Mouse (Mus musculus) liver, embryonic 15.5 days (tissue): Measurements from ENCODE around the gene Mpv17. TPM values are rescaled to one million over a fixed set of nuclear protein-coding genes. Genes with fewer than 3 reads are reported as not detected.
A peak's percentile ranks its signal among the peaks of the same experiment; 100 is the strongest.

Experiments used
- ATAC-seq: fragments of 200-750 bp; cut with Nextera tagmentation; 2 replicates; pipeline ENCODE4 v1.8.0; 2017; ENCODE audit warnings: moderate number of reproducible peaks, mild to moderate bottlenecking, moderate library complexity; ENCODE audit not compliant: insufficient read depth
- H3K27ac ChIP-seq: fragments of 300-500 bp; sonication (generic); replicated peaks from 2 replicates; pipeline ENCODE4 v1.5.1; 2015; ENCODE audit warnings: mild to moderate bottlenecking, inconsistent platforms
- H3K27me3 ChIP-seq: fragments of 300-500 bp; sonication (generic); 2 replicates; pipeline ENCODE4 v1.6.1; 2015; ENCODE audit warnings: mild to moderate bottlenecking, inconsistent platforms
- H3K36me3 ChIP-seq: fragments of 300-500 bp; sonication (generic); replicated peaks from 2 replicates; pipeline ENCODE4 v1.6.1; 2015; ENCODE audit warnings: moderate library complexity, mild to moderate bottlenecking, inconsistent platforms
- H3K4me1 ChIP-seq: fragments of 300-500 bp; sonication (generic); replicated peaks from 2 replicates; pipeline ENCODE4 v1.6.1; 2015; ENCODE audit warnings: inconsistent platforms
- H3K4me2 ChIP-seq: fragments of 300-500 bp; sonication (generic); 2 replicates; pipeline ENCODE4 v1.6.1; 2015; ENCODE audit warnings: moderate library complexity, mild to moderate bottlenecking, inconsistent platforms
- H3K4me3 ChIP-seq: fragments of 300-500 bp; sonication (generic); replicated peaks from 2 replicates; pipeline ENCODE4 v1.5.1; 2015; ENCODE audit warnings: mild to moderate bottlenecking, inconsistent platforms
- H3K9ac ChIP-seq: fragments of 300-500 bp; sonication (generic); 2 replicates; pipeline ENCODE4 v1.6.1; 2015; ENCODE audit warnings: moderate library complexity, mild to moderate bottlenecking, inconsistent platforms
- H3K9me3 ChIP-seq: fragments of 300-500 bp; sonication (generic); replicated peaks from 2 replicates; pipeline ENCODE4 v1.6.1; 2016; ENCODE audit warnings: inconsistent platforms
- WGBS: fragments of 180-500 bp; shearing (Covaris S2); methylation state at CpG from one replicate; pipeline ENCODE4 v1.1.7; 2015; ENCODE audit warnings: mixed read lengths; ENCODE audit not compliant: insufficient replicate concordance; 5-methylcytosine and 5-hydroxymethylcytosine counted together
- polyA plus RNA-seq: library from polyadenylated mRNA; unstranded; fragments of >200 nt; fragmentation: Nextera tagmentation; extraction: Ambion mirVana; gene quantifications from 2 replicates; pipeline ENCODE4 v1.2.1, GENCODE M21; 2015

Gene Mpv17
- polyA plus RNA-seq, 1 experiment from 2014 or later = 18.8 TPM

DNA sequence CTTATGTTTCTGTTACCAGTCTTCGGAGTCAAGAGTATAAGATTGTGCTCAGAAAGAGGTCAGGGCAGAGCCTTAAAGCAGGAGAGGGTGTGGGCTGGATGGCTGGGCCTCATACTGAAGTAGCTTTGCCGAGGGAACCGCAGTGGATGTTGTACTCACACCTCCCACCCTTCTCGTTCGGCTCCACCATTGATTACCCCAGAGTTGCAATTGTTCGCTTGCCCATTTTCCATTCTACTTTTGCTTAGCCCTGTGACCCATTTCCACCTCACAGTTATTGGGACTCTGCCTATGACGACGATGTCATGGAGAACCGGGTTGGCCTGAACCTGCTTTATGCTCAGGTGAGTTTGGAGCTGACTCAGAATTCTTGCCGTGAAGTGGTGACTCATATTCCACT, 42.2 kb upstream of the Mpv17 start:
- Histone ChIP-seq H3K9ac (no peak overlapping the region), H3K27me3 (no peaks in the 10 kb centered on the region), H3K4me1 (peaks cover 38% of the 10 kb centered on the region), H3K27ac (no peak overlapping the region), H3K36me3 (peaks cover 66% of the 10 kb centered on the region), H3K9me3 (no peaks in the 10 kb centered on the region), H3K4me2 (no peak overlapping the region), H3K4me3 (no peak overlapping the region)
- WGBS = 85% methylated on average over 10 of the region's 10 CpGs
- no peak for ATAC-seq

DNA sequence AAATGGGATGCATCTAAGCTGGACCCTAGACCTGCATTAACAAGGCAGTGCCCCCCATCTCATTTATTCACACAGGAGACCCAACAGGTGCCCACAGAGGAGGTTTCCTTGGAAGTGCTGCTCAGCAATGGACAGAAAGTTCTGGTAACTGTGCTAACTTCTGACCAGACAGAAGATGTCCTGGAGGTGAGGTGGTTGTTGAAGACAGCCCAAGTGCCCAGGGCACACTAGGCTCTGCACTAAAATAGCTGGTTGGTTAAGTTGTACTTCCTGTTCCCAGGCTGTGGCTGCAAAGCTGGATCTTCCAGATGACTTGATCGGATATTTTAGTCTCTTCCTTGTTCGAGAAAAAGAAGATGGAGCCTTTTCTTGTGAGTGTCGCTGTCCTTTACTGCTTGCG, 41.6 kb upstream of the Mpv17 start:
- H3K27me3 ChIP-seq = no peaks in the 10 kb centered on the region
- H3K4me1 ChIP-seq = peaks cover 35% of the 10 kb centered on the region
- H3K4me2 ChIP-seq = no peak overlapping the region
- no peaks in the 10 kb centered on the region for H3K9me3 ChIP-seq
- WGBS = 79% methylated on average over 4 of the region's 4 CpGs
- no peak overlapping the region for H3K27ac ChIP-seq
- H3K9ac ChIP-seq = no peak overlapping the region
- H3K36me3 ChIP-seq = peaks cover 71% of the 10 kb centered on the region
- no peak for ATAC-seq
- H3K4me3 ChIP-seq = no peak overlapping the region

GRCm38 (mm10) chr5:31194486-31195485, 40.7 kb upstream of the Mpv17 start:
- H3K27ac ChIP-seq = 0 out of 2 replicates have a peak overlapping the region, but pooled peaks have one; percentile 91
- 83% methylated on average over 16 of the region's 16 CpGs for WGBS
- H3K4me1 ChIP-seq = peaks cover 30% of the 10 kb centered on the region
- H3K27me3 ChIP-seq = no peaks in the 10 kb centered on the region
- peak overlapping the region; percentile 84 for H3K4me3 ChIP-seq
- H3K9ac ChIP-seq = peak overlapping the region; percentile 85
- H3K4me2 ChIP-seq = peak overlapping the region; percentile 79
- ATAC-seq = no peak
- H3K36me3 ChIP-seq = peaks cover 71% of the 10 kb centered on the region
- no peaks in the 10 kb centered on the region for H3K9me3 ChIP-seq

GRCm38 (mm10) chr5:31193631-31194281, 39.7 kb upstream of the Mpv17 start:
- Histone ChIP-seq H3K36me3 (peaks cover 70% of the 10 kb centered on the region), H3K9ac (peak overlapping the region; percentile 85), H3K4me1 (peaks cover 30% of the 10 kb centered on the region), H3K4me3 (peak overlapping the region; percentile 84), H3K9me3 (no peaks in the 10 kb centered on the region), H3K27me3 (no peaks in the 10 kb centered on the region), H3K27ac (peak overlapping the region; percentile 91), H3K4me2 (peak overlapping the region; percentile 79)
- ATAC-seq = no peak
- 5% methylated on average over 25 of the region's 25 CpGs for WGBS

DNA sequence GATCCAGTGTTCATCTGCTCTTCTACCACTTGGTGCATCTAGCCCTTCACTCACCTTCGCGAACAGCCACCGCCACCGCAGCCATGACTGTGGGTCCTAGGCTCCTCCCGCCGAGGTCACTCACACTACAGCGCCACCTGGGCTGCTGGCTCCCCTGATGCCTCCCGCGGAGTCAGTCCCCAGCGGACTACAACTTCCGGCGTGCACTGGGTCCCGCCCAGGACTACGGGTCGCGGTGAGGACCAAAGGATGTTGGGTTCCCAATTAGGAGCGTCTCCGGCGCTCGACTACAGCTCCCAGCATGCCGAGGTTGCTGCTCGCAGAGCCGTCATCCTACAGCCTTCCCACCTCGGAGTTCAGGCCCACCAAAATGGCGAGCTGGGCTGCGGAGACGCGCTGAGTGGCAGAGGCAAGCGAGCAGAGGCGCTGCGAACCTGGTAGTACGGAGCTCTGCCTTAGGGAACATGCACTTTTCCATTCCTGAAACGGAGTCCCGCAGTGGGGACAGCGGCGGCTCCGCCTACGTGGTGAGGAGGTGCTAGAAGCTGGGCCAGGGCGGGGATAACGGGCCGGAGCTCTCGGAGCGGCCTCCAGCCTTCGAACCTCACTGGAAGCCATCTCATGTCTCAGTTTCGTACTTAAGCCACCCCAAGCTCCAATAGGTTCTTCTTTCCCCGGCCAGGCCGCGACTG, 39.0 kb upstream of the Mpv17 start, which contains the start of the genes Snx17 and Eif2b4:
Snx17 (plus strand) TSS at position 289 of the 692 bp plus-strand sequence.
Eif2b4 (minus strand) TSS at position 492 of the 692 bp plus-strand sequence.
- peaks cover 70% of the 10 kb centered on the region for H3K36me3 ChIP-seq
- H3K4me1 ChIP-seq = peaks cover 26% of the 10 kb centered on the region
- peak within 1 kb of the TSS; percentile 85 for H3K9ac ChIP-seq
- peak within 1 kb of the TSS; percentile 79 for H3K4me2 ChIP-seq
- peak within 1 kb of the TSS; percentile 84 for H3K4me3 ChIP-seq
- under 1% methylated on average over 48 of the region's 48 CpGs for WGBS
- peak; percentile 95 for ATAC-seq
- no peaks in the 10 kb centered on the region for H3K27me3 ChIP-seq
- H3K9me3 ChIP-seq = no peaks in the 10 kb centered on the region
- peak within 1 kb of the TSS; percentile 91 for H3K27ac ChIP-seq

DNA sequence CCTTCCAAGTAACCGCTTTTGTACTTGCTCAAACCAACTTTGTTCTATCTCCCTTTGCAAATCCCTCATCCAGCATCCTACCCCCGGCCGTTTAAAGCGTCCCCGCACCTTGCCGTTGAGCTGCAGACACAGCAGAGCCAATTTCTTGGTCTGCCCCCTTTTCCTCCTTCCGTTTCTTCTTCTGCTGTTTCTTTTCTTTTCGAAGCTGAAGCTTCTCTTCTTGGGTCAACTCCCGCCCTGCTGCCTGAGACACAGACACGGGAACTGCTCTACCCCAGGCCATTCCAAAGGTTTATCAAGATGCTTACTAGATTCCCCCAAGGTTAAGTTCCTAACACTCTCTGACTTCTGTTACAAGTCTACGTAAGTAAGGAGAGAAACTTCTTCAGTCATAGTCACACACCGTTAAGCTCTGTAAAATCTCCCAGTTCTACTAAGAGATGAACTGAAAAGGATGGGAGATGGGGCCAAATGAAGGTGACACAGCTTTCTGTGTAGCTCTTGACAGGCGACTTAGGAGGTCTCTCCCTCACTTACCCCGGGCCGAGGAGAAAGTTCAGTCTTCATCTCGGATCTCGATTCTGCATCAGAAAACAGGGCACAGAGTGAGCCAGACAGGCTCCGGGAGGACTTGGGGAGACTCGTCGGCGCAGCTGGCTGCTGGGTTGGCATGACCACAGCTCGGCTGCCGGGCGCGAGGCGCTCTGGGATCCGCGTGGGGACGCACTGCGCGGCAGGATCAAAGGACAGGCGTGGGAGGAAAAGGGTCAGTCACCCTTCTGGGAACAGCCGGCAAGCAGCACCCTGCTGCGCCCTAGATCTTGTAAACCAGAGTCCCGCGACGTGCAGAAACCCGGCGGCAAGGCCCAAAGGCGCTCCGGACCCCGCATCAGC, 38.2 kb upstream of the Mpv17 start:
- 10% methylated on average over 42 of the region's 42 CpGs for WGBS
- Histone ChIP-seq H3K9ac (peak overlapping the region; percentile 82), H3K9me3 (no peaks in the 10 kb centered on the region), H3K27me3 (no peaks in the 10 kb centered on the region), H3K4me1 (peaks cover 24% of the 10 kb centered on the region), H3K36me3 (peaks cover 70% of the 10 kb centered on the region), H3K4me3 (peak overlapping the region; percentile 84), H3K4me2 (peak overlapping the region; percentile 79), H3K27ac (peak overlapping the region; percentile 91)
- peak; percentile 47 for ATAC-seq

- 83% methylated on average over 9 of the region's 9 CpGs for WGBS
- Histone ChIP-seq H3K4me2 (no peak overlapping the region), H3K27ac (no peak overlapping the region), H3K36me3 (peaks cover 58% of the 10 kb centered on the region), H3K9me3 (no peaks in the 10 kb centered on the region), H3K4me3 (no peak overlapping the region), H3K4me1 (peaks cover 27% of the 10 kb centered on the region), H3K27me3 (no peaks in the 10 kb centered on the region), H3K9ac (no peak overlapping the region)
- ATAC-seq = no peak
Observed at GRCm38 (mm10) chr5:31190201-31190600, 36.1 kb upstream of the Mpv17 start.

- H3K36me3 ChIP-seq = peaks cover 48% of the 10 kb centered on the region
- H3K4me1 ChIP-seq = peaks cover 31% of the 10 kb centered on the region
- H3K4me3 ChIP-seq = no peak overlapping the region
- no peaks in the 10 kb centered on the region for H3K27me3 ChIP-seq
- no peak overlapping the region for H3K9ac ChIP-seq
- ATAC-seq = no peak
- 63% methylated on average over 4 of the region's 4 CpGs for WGBS
- H3K4me2 ChIP-seq = no peak overlapping the region
- no peak overlapping the region for H3K27ac ChIP-seq
- no peaks in the 10 kb centered on the region for H3K9me3 ChIP-seq
Observed at GRCm38 (mm10) chr5:31188223-31188840, 34.3 kb upstream of the Mpv17 start.

DNA sequence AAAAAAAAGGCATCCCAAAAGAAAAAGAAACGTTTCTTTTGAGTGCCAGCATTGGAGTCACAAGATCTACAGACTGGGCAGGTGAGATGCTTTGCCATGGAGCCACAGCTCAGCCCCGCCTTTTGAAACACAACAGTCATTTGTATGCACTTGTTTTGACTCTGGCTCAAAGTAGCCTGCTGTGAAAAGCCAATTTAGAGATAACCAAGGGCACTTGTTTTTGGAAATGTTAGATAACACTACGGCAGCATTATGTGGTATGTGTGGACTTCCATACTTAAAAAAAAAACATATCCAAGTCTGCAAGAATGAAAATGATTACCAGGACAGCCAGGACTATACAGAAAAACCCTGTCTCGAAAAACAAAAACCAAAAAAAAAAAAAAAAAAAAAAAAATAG, 29.6 kb upstream of the Mpv17 start:
- H3K4me2 ChIP-seq = peak overlapping the region; percentile 33
- H3K27ac ChIP-seq = peak overlapping the region; percentile 78
- WGBS = 17% methylated on average over 4 of the region's 4 CpGs
- H3K9me3 ChIP-seq = no peaks in the 10 kb centered on the region
- peaks cover 25% of the 10 kb centered on the region for H3K36me3 ChIP-seq
- no peak overlapping the region for H3K9ac ChIP-seq
- peaks cover 45% of the 10 kb centered on the region for H3K4me1 ChIP-seq
- H3K4me3 ChIP-seq = no peak overlapping the region
- no peaks in the 10 kb centered on the region for H3K27me3 ChIP-seq
- peak; percentile 40 for ATAC-seq
